Mouse (Mus musculus) limb, embryonic 10.5 days (tissue): ENCODE measurements at regions not wholly inside any gene's neighbourhood (a gene's known extent, or its start where the extent isn't known, plus 50 kb on each side); places are given as distances from the start of the nearest gene placed in this dataset.
A peak's percentile ranks its signal among the peaks of the same experiment; 100 is the strongest.
"Not testable (repeated sequence)": the region's sequence is repeated elsewhere in the genome, so short reads cannot be mapped to it uniquely, and the experiment has no call there.

Experiments
- DNase-seq: peaks from one replicate; pipeline ENCODE4 v3.0.0-alpha.2; 2017; ENCODE audit warnings: low spot score
- H3K27ac ChIP-seq: fragments of 300-500 bp; sonication (generic); 2 replicates; pipeline ENCODE4 v1.5.1; 2016; ENCODE audit warnings: mild to moderate bottlenecking
- H3K27me3 ChIP-seq: fragments of 300-500 bp; sonication (generic); 2 replicates; pipeline ENCODE4 v1.6.1; 2016; ENCODE audit warnings: low read depth, mild to moderate bottlenecking; ENCODE audit not compliant: poor library complexity, severe bottlenecking
- H3K36me3 ChIP-seq: fragments of 300-500 bp; sonication (generic); 2 replicates; pipeline ENCODE4 v1.6.1; 2016; ENCODE audit warnings: mild to moderate bottlenecking, moderate library complexity
- H3K4me1 ChIP-seq: fragments of 300-500 bp; sonication (generic); 2 replicates; pipeline ENCODE4 v1.6.1; 2016
- H3K4me3 ChIP-seq: fragments of 300-500 bp; sonication (generic); 2 replicates; pipeline ENCODE4 v1.5.1; 2016; ENCODE audit warnings: mild to moderate bottlenecking, moderate library complexity
- H3K9me3 ChIP-seq: fragments of 300-500 bp; sonication (generic); replicated peaks from 2 replicates; pipeline ENCODE4 v1.6.1; 2016; ENCODE audit warnings: mild to moderate bottlenecking
- WGBS: fragments of 180-500 bp; shearing (Covaris S2); methylation state at CpG from one replicate; pipeline ENCODE4 v1.1.7; 2016; 5-methylcytosine and 5-hydroxymethylcytosine counted together

DNA sequence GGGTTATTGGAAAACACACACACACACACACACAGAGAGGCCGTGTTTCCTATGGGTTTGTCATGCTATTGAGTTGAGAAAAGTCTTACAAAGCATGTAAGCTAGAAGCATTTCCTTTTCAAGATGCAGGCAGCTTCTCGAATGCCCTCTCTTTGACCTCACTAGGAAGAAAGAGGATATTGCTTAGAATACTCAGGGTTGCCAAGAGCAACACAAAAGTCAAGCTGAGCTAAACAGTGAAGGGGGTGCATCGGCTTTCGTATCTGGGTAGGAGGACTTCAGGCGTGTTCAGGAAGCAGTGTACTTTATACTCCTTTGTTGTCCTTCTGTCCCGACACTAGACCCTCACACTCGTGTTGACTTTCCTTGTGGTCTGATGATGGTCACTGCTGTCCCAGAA lies 246.5 kb downstream of the Prex1 start:
- Histone ChIP-seq H3K36me3 (no peaks in the 10 kb centered on the region), H3K4me3 (no peak overlapping the region), H3K27me3 (no peaks in the 10 kb centered on the region), H3K9me3 (no peaks in the 10 kb centered on the region), H3K27ac (0 out of 2 replicates have a peak overlapping the region, but pooled peaks have one; percentile 43), H3K4me1 (peaks cover 23% of the 10 kb centered on the region; the same call in 1 of the 2 replicates)
- WGBS, result 89% methylated on average over 7 of the region's 7 CpGs
- DNase-seq, result no peak

DNA sequence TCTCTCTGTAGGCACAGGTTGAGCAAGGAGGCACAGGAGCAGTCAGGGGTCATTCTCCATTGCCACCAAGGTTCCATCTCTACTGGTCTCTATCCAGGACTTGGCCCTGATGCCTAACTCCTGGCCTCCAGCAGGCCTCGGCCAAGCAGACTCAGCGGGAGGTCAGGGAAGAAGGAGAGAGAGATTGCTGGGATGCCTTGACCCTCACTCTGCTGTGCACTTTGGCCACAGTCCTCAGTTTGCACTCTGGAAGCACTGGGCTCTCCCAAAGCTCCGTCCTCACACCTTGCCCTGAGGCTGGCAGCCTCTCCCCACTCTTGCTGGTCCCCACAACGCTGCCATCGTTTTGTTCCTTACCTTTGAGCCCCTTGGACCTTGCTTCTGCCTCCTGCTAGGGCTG lies 248.1 kb downstream of the Prex1 start:
- Histone ChIP-seq H3K4me3 (no peak overlapping the region), H3K27ac (peak overlapping the region; percentile 50; the same call in 1 of the 2 replicates), H3K9me3 (no peaks in the 10 kb centered on the region), H3K36me3 (no peaks in the 10 kb centered on the region), H3K4me1 (peaks cover 19% of the 10 kb centered on the region), H3K27me3 (no peaks in the 10 kb centered on the region)
- 78% methylated on average over 5 of the region's 5 CpGs for WGBS
- no peak for DNase-seq

DNA sequence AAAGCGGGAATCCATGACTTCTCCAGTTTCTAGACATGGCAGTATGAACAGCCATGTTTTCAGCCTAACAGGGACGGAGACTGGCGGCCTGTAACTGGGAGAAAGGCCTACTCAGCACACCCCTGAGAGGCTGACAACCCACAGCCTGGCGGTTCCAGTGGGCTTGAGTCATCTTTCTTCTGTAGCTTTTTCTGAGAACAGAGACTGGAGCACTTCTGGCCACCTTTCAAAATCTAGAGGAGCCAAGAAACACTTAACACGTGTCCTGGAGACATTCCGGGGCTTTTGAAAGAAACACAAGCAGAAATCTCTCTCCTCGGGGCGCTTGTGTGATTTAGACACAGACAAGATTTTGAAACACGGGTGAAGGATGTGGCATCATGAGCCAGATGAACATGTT lies 250.1 kb downstream of the Prex1 start:
- Histone ChIP-seq H3K27ac (0 out of 2 replicates have a peak overlapping the region, but pooled peaks have one; percentile 15), H3K4me3 (no peak overlapping the region), H3K4me1 (peaks cover 38% of the 10 kb centered on the region), H3K9me3 (no peaks in the 10 kb centered on the region), H3K27me3 (no peaks in the 10 kb centered on the region), H3K36me3 (no peaks in the 10 kb centered on the region)
- no peak for DNase-seq
- 83% methylated on average over 9 of the region's 9 CpGs for WGBS

DNA sequence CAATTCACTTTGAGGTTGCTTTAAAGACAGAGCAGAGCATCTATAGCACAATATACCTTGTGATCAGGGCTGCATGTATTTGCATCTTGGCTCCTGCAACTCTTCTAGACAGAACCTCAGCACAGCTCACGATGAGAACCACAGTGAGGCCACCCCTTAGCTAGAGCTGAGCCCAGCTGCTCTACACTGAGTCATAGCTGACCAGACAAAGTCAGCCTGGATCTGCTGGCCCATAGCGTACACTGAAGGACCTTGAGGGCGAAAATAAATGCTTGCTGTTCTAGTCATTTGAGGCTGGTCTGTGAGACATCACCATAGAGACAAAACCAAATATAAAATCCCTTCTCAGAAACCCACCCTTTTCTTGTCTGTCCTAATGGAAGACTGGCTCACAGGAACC lies 251.7 kb downstream of the Prex1 start:
- 94% methylated on average over 3 of the region's 3 CpGs for WGBS
- no peak for DNase-seq
- no peaks in the 10 kb centered on the region for H3K9me3 ChIP-seq
- peak overlapping the region; percentile 31 for H3K27ac ChIP-seq
- no peak overlapping the region for H3K4me3 ChIP-seq
- no peaks in the 10 kb centered on the region for H3K27me3 ChIP-seq
- H3K4me1 ChIP-seq, result peaks cover 46% of the 10 kb centered on the region
- H3K36me3 ChIP-seq, result no peaks in the 10 kb centered on the region

DNA sequence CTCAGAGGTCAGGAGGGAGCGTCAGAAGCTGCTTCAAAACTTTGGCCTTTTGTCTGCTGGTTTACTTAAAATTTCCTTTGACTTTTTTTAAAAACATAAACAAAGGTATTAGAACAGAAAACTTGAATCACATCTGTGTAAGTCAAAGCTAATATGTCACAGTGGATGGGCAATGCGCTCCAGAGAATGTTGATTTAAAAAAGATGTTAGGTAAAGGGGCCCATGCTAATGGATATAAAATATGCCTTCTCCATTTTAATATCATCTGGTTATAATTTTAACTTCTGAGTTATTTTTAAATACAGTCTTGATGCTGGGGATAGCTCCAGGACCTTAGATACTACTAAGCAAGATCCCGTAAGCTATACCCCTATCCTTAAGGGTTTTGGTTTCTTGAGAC lies 252.5 kb downstream of the Prex1 start:
- Histone ChIP-seq H3K36me3 (no peaks in the 10 kb centered on the region), H3K9me3 (no peaks in the 10 kb centered on the region), H3K27me3 (no peaks in the 10 kb centered on the region), H3K4me1 (peaks cover 49% of the 10 kb centered on the region), H3K27ac (peak overlapping the region; percentile 82), H3K4me3 (no peak overlapping the region)
- WGBS, result 90% methylated on average over 3 of the region's 3 CpGs
- no peak for DNase-seq

DNA sequence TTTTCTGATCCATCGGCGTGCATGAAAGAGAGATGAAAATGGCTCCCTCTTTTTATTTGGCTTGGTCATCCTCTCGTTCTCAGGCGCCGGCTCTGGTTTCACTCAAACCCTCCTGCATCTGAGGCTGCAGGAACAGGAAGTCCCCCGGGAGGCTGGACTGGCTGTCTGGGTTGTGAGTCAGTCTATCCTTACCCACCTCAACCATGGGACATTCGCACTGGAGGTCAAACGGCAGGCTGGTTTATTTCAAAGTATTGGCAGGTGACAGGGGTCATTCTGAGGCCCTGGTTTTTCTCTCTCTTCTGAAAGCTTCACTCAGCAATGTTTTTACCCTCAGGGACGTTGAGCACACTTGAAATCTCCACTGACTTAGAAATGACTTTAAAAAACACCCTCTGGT lies 253.7 kb downstream of the Prex1 start:
- Histone ChIP-seq H3K4me3 (peak overlapping the region; percentile 8; the same call in 1 of the 2 replicates), H3K27me3 (no peaks in the 10 kb centered on the region), H3K4me1 (peaks cover 56% of the 10 kb centered on the region), H3K36me3 (no peaks in the 10 kb centered on the region), H3K9me3 (no peaks in the 10 kb centered on the region), H3K27ac (peak overlapping the region; percentile 82)
- DNase-seq, result peak; percentile 77
- 18% methylated on average over 9 of the region's 9 CpGs for WGBS

DNA sequence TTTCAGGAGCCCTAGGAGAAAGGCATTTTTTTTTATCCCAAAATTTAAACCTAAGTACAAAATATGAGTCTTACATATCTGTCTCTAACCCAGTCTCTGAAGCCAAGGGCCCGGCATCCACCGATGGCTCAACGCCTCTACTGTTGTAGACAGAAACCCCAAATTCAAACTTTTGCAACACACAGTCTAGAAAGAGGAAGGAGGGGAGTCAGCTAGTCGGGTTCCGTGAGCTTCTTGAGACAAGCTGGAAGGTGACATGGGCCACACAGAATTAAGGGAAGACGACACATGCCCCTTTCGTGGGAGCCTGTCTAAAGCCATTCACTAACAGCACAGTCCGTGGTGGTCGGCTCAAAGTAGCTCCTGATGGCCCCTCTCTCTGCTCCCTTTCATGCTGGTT lies 254.7 kb downstream of the Prex1 start:
- WGBS, result 86% methylated on average over 9 of the region's 9 CpGs
- Histone ChIP-seq H3K9me3 (no peaks in the 10 kb centered on the region), H3K4me3 (no peak overlapping the region), H3K4me1 (peaks cover 62% of the 10 kb centered on the region), H3K36me3 (no peaks in the 10 kb centered on the region), H3K27me3 (no peaks in the 10 kb centered on the region), H3K27ac (peak overlapping the region; percentile 82)
- no peak for DNase-seq

DNA sequence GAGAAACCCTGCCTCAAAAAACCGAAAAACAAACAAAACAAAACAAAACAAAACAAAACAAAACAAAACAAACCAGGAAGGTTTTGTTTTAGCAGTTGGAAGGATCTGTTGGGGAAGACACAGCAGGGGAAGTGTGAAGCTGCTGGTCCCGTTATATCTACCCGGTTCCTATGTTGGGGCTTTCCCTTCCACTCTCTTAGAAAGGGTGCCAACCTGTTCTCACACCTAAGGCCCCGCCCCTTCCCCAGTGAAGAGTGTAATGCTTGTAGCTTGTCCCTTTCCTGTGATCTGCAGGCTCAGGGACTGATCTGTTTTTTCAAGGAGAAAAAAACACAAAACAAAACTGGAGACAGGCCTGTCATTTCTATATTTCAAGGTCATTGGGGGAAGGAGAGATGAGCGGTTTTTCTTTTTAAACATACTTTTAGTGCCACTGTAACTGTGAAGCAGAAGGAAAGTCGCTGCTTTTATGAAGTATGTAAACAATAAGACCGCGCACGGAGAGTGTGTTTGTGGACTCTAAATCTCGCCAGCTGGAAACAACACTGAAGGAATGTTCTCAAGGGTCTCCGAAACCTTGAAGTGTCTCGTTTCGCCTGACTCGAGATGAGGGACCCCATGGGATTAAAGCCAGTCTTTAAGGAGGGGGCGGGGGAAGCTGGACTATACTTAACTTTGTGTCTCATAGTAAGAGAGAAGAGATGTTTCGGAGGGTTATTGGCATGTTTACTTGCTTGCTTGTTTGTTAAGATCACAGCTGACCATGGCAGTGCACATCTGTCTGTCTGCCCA lies 256.1 kb downstream of the Prex1 start:
- Histone ChIP-seq H3K9me3 (no peaks in the 10 kb centered on the region), H3K27ac (peak overlapping the region; percentile 32; the same call in 1 of the 2 replicates), H3K36me3 (no peaks in the 10 kb centered on the region), H3K27me3 (no peaks in the 10 kb centered on the region), H3K4me1 (peaks cover 63% of the 10 kb centered on the region), H3K4me3 (no peak overlapping the region)
- DNase-seq, result no peak
- 73% methylated on average over 16 of the region's 16 CpGs for WGBS

DNA sequence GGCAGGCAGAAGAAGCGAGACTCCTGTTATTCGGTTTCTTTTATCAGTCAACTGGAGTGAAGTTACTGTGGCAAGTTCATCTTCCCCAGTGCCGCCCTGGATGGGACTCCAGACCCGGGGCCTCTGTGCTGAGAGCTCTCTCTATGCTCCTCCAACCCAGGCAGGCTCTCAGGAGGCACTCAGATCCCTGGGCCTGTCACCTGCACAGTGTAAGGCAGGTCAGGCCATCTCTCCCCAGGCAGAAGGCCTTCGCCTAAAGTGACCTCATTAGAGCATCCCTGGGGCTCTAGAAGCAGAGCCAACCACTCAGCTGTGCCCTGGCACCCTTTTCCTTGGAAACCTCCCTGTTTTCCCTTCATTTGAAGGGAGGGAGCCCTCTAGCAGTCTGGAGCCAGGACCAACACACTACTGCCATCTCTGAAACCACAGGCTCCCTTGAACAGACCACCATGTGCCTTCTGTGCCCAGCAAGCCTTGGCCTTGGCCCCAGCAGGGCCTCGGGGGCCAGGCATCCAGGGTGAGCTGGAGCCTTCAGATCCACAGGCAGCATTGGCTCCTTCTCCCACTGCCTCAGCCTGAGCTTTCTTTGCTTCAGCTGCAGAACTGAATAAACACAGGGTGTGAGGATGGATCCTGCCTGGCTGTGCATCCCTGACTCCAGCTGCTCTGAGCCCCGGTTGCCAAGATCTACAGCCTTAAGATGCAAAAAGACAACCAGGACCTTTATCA lies 259.3 kb downstream of the Prex1 start:
- WGBS, result 64% methylated on average over 2 of the region's 7 CpGs
- H3K4me1 ChIP-seq, result peaks cover 70% of the 10 kb centered on the region
- DNase-seq, H3K4me3 ChIP-seq, H3K36me3 ChIP-seq, H3K27me3 ChIP-seq, H3K9me3 ChIP-seq: not testable (repeated sequence)
- peak overlapping the region; percentile 79 for H3K27ac ChIP-seq

DNA sequence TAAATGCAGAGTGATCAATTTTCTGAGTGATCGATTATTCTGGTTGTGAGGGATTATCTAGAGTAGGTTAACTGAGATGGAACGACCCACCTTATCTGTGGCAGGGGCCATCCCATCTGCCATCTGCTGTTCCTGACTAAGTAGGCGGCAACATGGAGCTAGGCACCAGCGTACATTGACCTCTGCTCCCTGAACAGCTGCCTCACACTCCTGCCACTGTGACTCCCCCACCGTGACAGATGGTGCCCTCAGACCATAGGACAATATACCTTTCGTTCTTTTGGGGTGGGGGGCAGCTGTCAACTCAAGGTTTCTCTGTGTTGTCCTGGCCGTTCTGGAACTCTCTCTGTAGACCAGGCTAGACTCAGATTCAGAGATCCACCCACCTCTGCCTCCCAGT lies 262.7 kb downstream of the Prex1 start:
- 78% methylated on average over 7 of the region's 7 CpGs for WGBS
- no peaks in the 10 kb centered on the region for H3K9me3 ChIP-seq
- no peak overlapping the region for H3K4me3 ChIP-seq
- no peaks in the 10 kb centered on the region for H3K36me3 ChIP-seq
- H3K27me3 ChIP-seq, result no peaks in the 10 kb centered on the region
- no peak for DNase-seq
- H3K4me1 ChIP-seq, result peaks cover 79% of the 10 kb centered on the region
- H3K27ac ChIP-seq, result peak overlapping the region; percentile 64

DNA sequence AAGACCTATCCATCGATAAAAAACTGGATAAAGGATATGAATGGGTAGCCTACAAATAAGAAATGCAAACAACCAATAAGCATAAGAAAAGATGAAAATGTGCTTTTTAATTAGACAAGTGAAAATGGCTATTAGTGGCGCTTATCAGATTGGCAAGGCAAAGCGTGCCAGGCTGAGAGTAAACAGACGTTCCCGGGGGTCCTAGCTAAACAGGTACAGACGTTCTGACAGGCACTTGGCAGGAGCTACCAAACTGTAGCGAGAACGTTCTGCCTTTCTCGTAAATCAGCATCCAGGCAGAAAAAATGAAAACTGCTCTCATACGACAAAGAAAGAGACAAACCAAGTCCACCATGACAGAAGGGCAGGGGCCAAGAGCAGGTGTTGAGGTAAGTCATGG lies 263.3 kb downstream of the Prex1 start:
- H3K4me3 ChIP-seq, result no peak overlapping the region
- H3K27me3 ChIP-seq, result no peaks in the 10 kb centered on the region
- no peaks in the 10 kb centered on the region for H3K9me3 ChIP-seq
- no peaks in the 10 kb centered on the region for H3K36me3 ChIP-seq
- H3K27ac ChIP-seq, result peak overlapping the region; percentile 64
- peaks cover 79% of the 10 kb centered on the region for H3K4me1 ChIP-seq
- 80% methylated on average over 10 of the region's 10 CpGs for WGBS
- no peak for DNase-seq

DNA sequence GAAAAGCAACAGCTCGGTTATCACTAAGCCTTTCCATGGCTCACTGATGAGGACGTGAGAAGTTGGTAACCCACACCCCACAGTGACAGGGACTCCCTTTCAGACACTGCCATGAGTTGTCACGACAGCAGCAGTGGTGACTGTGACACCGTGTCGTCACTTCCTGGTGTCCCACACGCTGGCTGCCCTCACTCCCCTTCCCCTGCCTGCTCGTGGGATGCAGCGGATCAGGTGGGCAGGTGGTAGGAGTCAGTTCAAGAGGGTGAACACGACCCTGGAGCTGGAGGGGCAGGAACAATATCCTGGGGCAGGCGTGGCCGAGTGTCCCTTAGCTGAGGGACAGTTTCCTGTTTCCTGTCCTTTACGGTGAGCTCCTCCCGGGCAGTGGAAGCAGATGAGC lies 264.9 kb downstream of the Prex1 start:
- Histone ChIP-seq H3K27me3 (no peaks in the 10 kb centered on the region), H3K27ac (peak overlapping the region; percentile 84), H3K9me3 (no peaks in the 10 kb centered on the region), H3K4me3 (no peak overlapping the region), H3K4me1 (peaks cover 83% of the 10 kb centered on the region), H3K36me3 (no peaks in the 10 kb centered on the region)
- 48% methylated on average over 13 of the region's 13 CpGs for WGBS
- no peak for DNase-seq

DNA sequence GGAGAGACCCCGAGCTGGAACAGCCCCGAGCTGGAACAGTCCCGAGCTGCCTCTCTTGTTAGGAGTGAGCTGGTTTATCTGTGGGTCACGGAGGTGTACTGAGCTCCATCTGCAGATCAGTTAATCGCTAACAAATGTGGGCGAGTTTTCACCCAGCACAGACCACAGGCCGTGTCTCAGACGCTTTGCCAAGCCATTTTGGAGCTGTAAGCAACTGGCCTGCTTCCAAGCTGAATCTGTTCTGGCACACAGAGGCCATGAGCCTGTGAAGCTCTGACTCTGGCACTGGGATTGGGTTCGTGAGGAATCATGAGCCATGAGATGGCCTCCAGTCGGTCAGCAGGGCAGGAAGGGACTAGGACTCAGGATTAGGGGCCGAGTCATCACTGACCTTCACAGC lies 265.5 kb downstream of the Prex1 start:
- Histone ChIP-seq H3K9me3 (no peaks in the 10 kb centered on the region), H3K4me1 (peaks cover 83% of the 10 kb centered on the region), H3K4me3 (no peak overlapping the region), H3K36me3 (no peaks in the 10 kb centered on the region), H3K27ac (peak overlapping the region; percentile 84), H3K27me3 (no peaks in the 10 kb centered on the region)
- 40% methylated on average over 11 of the region's 11 CpGs for WGBS
- DNase-seq, result no peak
